23 mouse cellular contexts compared by ENCODE assay signal in the genomic region with DNA sequence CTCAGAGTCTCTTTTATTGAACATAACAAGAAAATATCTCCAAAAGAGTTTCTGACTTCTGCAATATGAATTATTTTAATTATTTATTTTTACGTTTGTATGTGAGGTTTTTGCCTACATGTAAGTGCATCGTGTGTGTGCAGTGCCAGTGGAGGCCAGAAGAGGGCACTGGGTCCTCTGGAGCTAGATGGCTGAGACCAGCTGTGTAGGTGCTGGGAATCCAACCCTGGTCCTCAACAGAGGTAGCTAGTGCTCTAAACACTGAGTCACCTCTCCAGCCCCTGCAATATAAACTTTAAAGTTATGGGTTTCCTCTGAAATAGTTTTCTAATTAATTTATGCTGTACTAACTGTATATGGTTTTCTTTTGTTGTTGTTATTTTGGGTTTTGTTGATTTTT. TPM values are rescaled to one million over a fixed set of nuclear protein-coding genes. Genes with fewer than 3 reads are reported as not detected.
DNase-seq lines count a peak whose midpoint lies in the region; ATAC-seq and TF ChIP-seq lines count a peak whose summit lies in the region.
"Had no signal": no experiment of that assay in that cellular context is flagged by ENCODE, and none has a peak within 500 bp of the region (broad histone marks: within the 10 kb centered on the region; RNA-seq: fewer than 3 reads in every experiment).

No protein-coding gene starts in this region.

- WGBS in heart, adult 2 months, result 100% methylated on average over 2 of the region's 2 CpGs
- 54% methylated on average over 2 of the region's 2 CpGs for WGBS in liver, embryonic 14.5 days (ENCODE audit: insufficient replicate concordance)
- WGBS in liver, embryonic 12.5 days (ENCODE audit: insufficient replicate concordance), result 78% methylated on average over 2 of the region's 2 CpGs
- WGBS in hindbrain, embryonic 11.5 days, result 93% methylated on average over 2 of the region's 2 CpGs

- TF ChIP-seq EP300 in heart, adult 2 months (IDR thresholded peaks at IDR 0.05; ENCODE audit: insufficient read depth, low read depth, low read length), result no peak
- no peak for TF ChIP-seq EP300 in liver, embryonic 14.5 days (IDR thresholded peaks at IDR 0.05; ENCODE audit: low read depth)

- no peak overlapping the region for H3K9ac ChIP-seq in heart, adult 2 months (ENCODE audit: low read depth, low read length)
- no peak overlapping the region for H3K9ac ChIP-seq in liver, embryonic 14.5 days (replicated peaks)
- H3K9ac ChIP-seq in liver, embryonic 12.5 days, result no peak overlapping the region
- no peak overlapping the region for H3K9ac ChIP-seq in hindbrain, embryonic 11.5 days (ENCODE audit: low read depth, low read length)
- H3K9ac ChIP-seq: embryonic facial prominence, embryonic 13.5 days; forebrain, embryonic 12.5 days; heart, embryonic 15.5 days; hindbrain, embryonic 15.5 days had no signal

- H3K27me3 ChIP-seq in heart, adult 2 months (ENCODE audit: control insufficient read depth, insufficient read depth, low read length), result no peaks in the 10 kb centered on the region
- no peaks in the 10 kb centered on the region for H3K27me3 ChIP-seq in liver, embryonic 14.5 days (ENCODE audit: control insufficient read depth, insufficient read depth, low read length)
- H3K27me3 ChIP-seq in liver, embryonic 12.5 days (replicated peaks), result no peaks in the 10 kb centered on the region
- no peaks in the 10 kb centered on the region for H3K27me3 ChIP-seq in E14TG2a.4 (ENCODE audit: insufficient read depth, low read length)
- H3K27me3 ChIP-seq in hindbrain, embryonic 11.5 days (ENCODE audit: control insufficient read depth, insufficient read depth, low read length), result no peaks in the 10 kb centered on the region
- H3K27me3 ChIP-seq: embryonic facial prominence, embryonic 13.5 days; forebrain, embryonic 12.5 days; heart, embryonic 15.5 days; hindbrain, embryonic 15.5 days had no signal

- H3K79me2 ChIP-seq in heart, adult 2 months (replicated peaks; ENCODE audit: control insufficient read depth, insufficient read depth, low read length), result no peaks in the 10 kb centered on the region

- intact Hi-C loops in heart, adult 2 months (cut with DNase I), result no loop called here

- no peaks in the 10 kb centered on the region; the same call in 1 of the 2 replicates for H3K9me3 ChIP-seq in liver, embryonic 14.5 days (ENCODE audit: control insufficient read depth, low read length)
- 0 out of 2 replicates have a peak, but pooled peaks cover 3% of the 10 kb centered on the region for H3K9me3 ChIP-seq in liver, embryonic 12.5 days (replicated peaks)
- peaks cover 6% of the 10 kb centered on the region; the same call in 1 of the 2 replicates for H3K9me3 ChIP-seq in E14TG2a.4 (ENCODE audit: low read length)
- no peaks in the 10 kb centered on the region for H3K9me3 ChIP-seq in hindbrain, embryonic 11.5 days (ENCODE audit: control insufficient read depth, low read length)
- H3K9me3 ChIP-seq: heart, embryonic 15.5 days; hindbrain, embryonic 15.5 days had no signal

- TF ChIP-seq CTCF in heart, adult 2 months (IDR thresholded peaks at IDR 0.05), result peak; percentile 27
- peak; percentile 5; the same call in 1 of the 2 replicates for TF ChIP-seq CTCF in liver, embryonic 14.5 days (IDR thresholded peaks at IDR 0.05; ENCODE audit: low read depth)
- peak; percentile 48 for TF ChIP-seq CTCF in E14TG2a.4 (conservative IDR thresholded peaks at IDR 0.05; ENCODE audit: low read length)

- ATAC-seq in liver, embryonic 14.5 days (ENCODE audit: insufficient read depth), result no peak
- no peak for ATAC-seq in liver, embryonic 12.5 days
- no peak for ATAC-seq in hindbrain, embryonic 11.5 days (ENCODE audit: low FRiP score)
- ATAC-seq: activated CD4-positive, CD25-positive, alpha-beta regulatory T cell, adult 4 months; forebrain, embryonic 16.5 days had no signal

- no peak for DNase-seq in heart, adult 2 months
- DNase-seq in heart, adult 9 months (ENCODE audit: low spot score in 2 of 2), result no peak
- DNase-seq in liver, embryonic 14.5 days (ENCODE audit: low read depth in 3 of 3, low spot score in 3 of 3), result no peak
- peak; percentile 54 for DNase-seq in R1 (ENCODE audit: low read depth, low spot score)
- DNase-seq in hindbrain, embryonic 11.5 days (ENCODE audit: low spot score), result no peak
- no peak for DNase-seq in embryo, embryonic 10.5 days (ENCODE audit: low spot score)
- DNase-seq: adrenal gland, postnatal 14 days; cerebellum, adult 11-12 months; cerebellum, adult 9-10 months; cerebellum, postnatal 25 days; gastrocnemius, postnatal 14 days; heart, postnatal 14 days had no signal

- no peak overlapping the region for H3K4me2 ChIP-seq in liver, embryonic 14.5 days (ENCODE audit: low read depth)
- H3K4me2 ChIP-seq in liver, embryonic 12.5 days, result no peak overlapping the region
- H3K4me2 ChIP-seq in hindbrain, embryonic 11.5 days (replicated peaks; ENCODE audit: low read depth, low read length), result no peak overlapping the region
- H3K4me2 ChIP-seq: embryonic facial prominence, embryonic 13.5 days; forebrain, embryonic 12.5 days; heart, embryonic 11.5 days; heart, embryonic 15.5 days; hindbrain, embryonic 15.5 days had no signal

- TF ChIP-seq POLR2A in heart, adult 2 months (IDR thresholded peaks at IDR 0.05; ENCODE audit: insufficient read depth, low read depth, low read length), result no peak

- H3K36me3 ChIP-seq in heart, adult 2 months (ENCODE audit: control insufficient read depth, insufficient read depth, low read length), result no peaks in the 10 kb centered on the region
- no peaks in the 10 kb centered on the region for H3K36me3 ChIP-seq in liver, embryonic 14.5 days (replicated peaks; ENCODE audit: control insufficient read depth, insufficient read depth, low read depth)
- H3K36me3 ChIP-seq in liver, embryonic 12.5 days, result no peaks in the 10 kb centered on the region
- no peaks in the 10 kb centered on the region for H3K36me3 ChIP-seq in E14TG2a.4 (ENCODE audit: insufficient read depth, low read length)
- H3K36me3 ChIP-seq in hindbrain, embryonic 11.5 days (ENCODE audit: control insufficient read depth, insufficient read depth, low read length), result no peaks in the 10 kb centered on the region
- H3K36me3 ChIP-seq: embryonic facial prominence, embryonic 13.5 days; forebrain, embryonic 12.5 days; hindbrain, embryonic 10.5 days; hindbrain, embryonic 15.5 days had no signal

- H3K4me3 ChIP-seq in heart, adult 2 months, result no peak overlapping the region
- H3K4me3 ChIP-seq in liver, embryonic 14.5 days (ENCODE audit: insufficient read depth in 1 of 2, low read depth in 2 of 2, low read length in 2 of 2), result no peak overlapping the region
- no peak overlapping the region for H3K4me3 ChIP-seq in liver, embryonic 12.5 days
- H3K4me3 ChIP-seq in E14TG2a.4 (replicated peaks; ENCODE audit: low read length), result no peak overlapping the region
- no peak overlapping the region for H3K4me3 ChIP-seq in hindbrain, embryonic 11.5 days (ENCODE audit: low read depth, low read length)
- H3K4me3 ChIP-seq: embryonic facial prominence, embryonic 13.5 days; forebrain, embryonic 12.5 days; heart, embryonic 15.5 days; hindbrain, embryonic 10.5 days; hindbrain, embryonic 15.5 days had no signal

- H3K27ac ChIP-seq in heart, adult 2 months, result no peak overlapping the region
- no peak overlapping the region for H3K27ac ChIP-seq in liver, embryonic 14.5 days
- no peak overlapping the region for H3K27ac ChIP-seq in liver, embryonic 12.5 days
- H3K27ac ChIP-seq in hindbrain, embryonic 11.5 days (ENCODE audit: low read depth, low read length), result no peak overlapping the region
- H3K27ac ChIP-seq: embryonic facial prominence, embryonic 13.5 days; forebrain, embryonic 12.5 days; heart, embryonic 15.5 days; hindbrain, embryonic 10.5 days; hindbrain, embryonic 15.5 days had no signal

- no peaks in the 10 kb centered on the region for H3K4me1 ChIP-seq in heart, adult 2 months (ENCODE audit: control insufficient read depth, insufficient read depth, low read length)
- no peaks in the 10 kb centered on the region for H3K4me1 ChIP-seq in liver, embryonic 14.5 days (replicated peaks; ENCODE audit: control insufficient read depth in 2 of 2, insufficient read depth in 2 of 2, low read length in 1 of 2)
- no peaks in the 10 kb centered on the region for H3K4me1 ChIP-seq in liver, embryonic 12.5 days
- H3K4me1 ChIP-seq in E14TG2a.4 (replicated peaks; ENCODE audit: low read depth, low read length), result no peaks in the 10 kb centered on the region
- H3K4me1 ChIP-seq in hindbrain, embryonic 11.5 days (replicated peaks; ENCODE audit: control insufficient read depth, insufficient read depth, low read length), result no peaks in the 10 kb centered on the region
- H3K4me1 ChIP-seq: forebrain, embryonic 12.5 days; heart, embryonic 15.5 days; hindbrain, embryonic 10.5 days; hindbrain, embryonic 15.5 days had no signal

RNA-seq across cellular contexts. Expression of a gene that starts 43.2 kb away (rescaled TPM):
- 100 to 1,000 TPM; 169 to 195 TPM for total RNA-seq in heart, adult 2 months (2021)
- polyA plus RNA-seq in heart, adult 2 months (2012; rRNA removed), result 39.5 and 67.4 TPM in 2 replicates
- polyA plus RNA-seq in liver, embryonic 14.5 days (2012; rRNA removed), result 0.98 and 1.1 TPM in 2 replicates
- polyA plus RNA-seq in liver, embryonic 14.5 days (2014; fragmentation: Nextera tagmentation; extraction: Ambion mirVana), result 0.67 and 0.75 TPM in 2 replicates
- polyA plus RNA-seq in liver, embryonic 12.5 days (2016; fragmentation: Nextera tagmentation; extraction: Ambion mirVana), result 4.7 and 5.2 TPM in 2 replicates
- polyA plus RNA-seq in hindbrain, embryonic 11.5 days (2014; fragmentation: Nextera tagmentation; extraction: Ambion mirVana), result 15.3 and 23.2 TPM in 2 replicates
- total RNA-seq: granulocyte monocyte progenitor cell, adult 5-6 weeks had no signal
